Mouse (Mus musculus): ENCODE measurements around the gene Susd6.

GRCm38 (mm10) chr12:80814529-80814928 is 24.2 kb downstream of the Susd6 start:
- TF ChIP-seq POLR2A (IDR thresholded peaks at IDR 0.05; ENCODE audit: borderline replicate concordance, insufficient read depth, low read length): no peak
- TF ChIP-seq CTCF (IDR thresholded peaks at IDR 0.05; ENCODE audit: borderline replicate concordance, insufficient read depth, low read depth, low read length): no peak

Measured in cerebellum, adult 2 months (tissue).